ENCODE assay signal across 25 mouse cellular contexts in genomic region chr7:72446911-72447310, GRCm38 (mm10).
DNase-seq lines count a peak whose midpoint lies in the region; ATAC-seq and TF ChIP-seq lines count a peak whose summit lies in the region.
"Had no signal": no experiment of that assay in that cellular context is flagged by ENCODE, and none has a peak within 500 bp of the region (broad histone marks: within the 10 kb centered on the region; RNA-seq: fewer than 3 reads in every experiment).

No protein-coding gene starts in this region.

- TF ChIP-seq CTCF in heart, adult 2 months (IDR thresholded peaks at IDR 0.05) = no peak

- H3K27ac ChIP-seq in heart, adult 2 months = no peak overlapping the region
- H3K27ac ChIP-seq: forebrain, embryonic 12.5 days; forebrain, embryonic 15.5 days; heart, embryonic 10.5 days; heart, embryonic 13.5 days; hindbrain, embryonic 12.5 days; hindbrain, embryonic 15.5 days had no signal

- no peak for TF ChIP-seq POLR2A in heart, adult 2 months (IDR thresholded peaks at IDR 0.05; ENCODE audit: insufficient read depth, low read depth, low read length)

- H3K79me2 ChIP-seq in heart, adult 2 months (replicated peaks; ENCODE audit: control insufficient read depth, insufficient read depth, low read length) = no peaks in the 10 kb centered on the region

- H3K27me3 ChIP-seq in heart, adult 2 months (ENCODE audit: control insufficient read depth, insufficient read depth, low read length) = no peaks in the 10 kb centered on the region
- H3K27me3 ChIP-seq: forebrain, embryonic 12.5 days; forebrain, embryonic 15.5 days; heart, embryonic 13.5 days; hindbrain, embryonic 12.5 days; hindbrain, embryonic 15.5 days had no signal

- peak; percentile 11 to 27 for DNase-seq in heart, adult 18-20 months
- no peak for DNase-seq in heart, adult 2 months
- DNase-seq in heart, postnatal 10 days = peak; percentile 16 to 22
- no peak for DNase-seq in heart, postnatal 25 days (ENCODE audit: low spot score)
- DNase-seq in NIH3T3 (ENCODE audit: low read depth) = peak; percentile 81
- DNase-seq in skeletal muscle tissue, adult 2 months (ENCODE audit: low read depth, low spot score) = peak; percentile 23
- DNase-seq: adrenal gland, adult 2 months; adrenal gland, postnatal 14 days; cerebellum, adult 11-12 months; cerebellum, adult 8-10 months; cerebellum, postnatal 10 days; cerebellum, postnatal 36 days; embryo, embryonic 11 days; gastrocnemius, postnatal 25 days; kidney, adult 2 months had no signal

- WGBS in heart, adult 2 months = 76% methylated on average over 1 of the region's 1 CpGs

- no peaks in the 10 kb centered on the region; the same call in 1 of the 2 replicates for H3K4me1 ChIP-seq in heart, adult 2 months (ENCODE audit: control insufficient read depth, insufficient read depth, low read length)
- H3K4me1 ChIP-seq: forebrain, embryonic 12.5 days; forebrain, embryonic 15.5 days; heart, embryonic 10.5 days; heart, embryonic 13.5 days; hindbrain, embryonic 12.5 days; hindbrain, embryonic 15.5 days had no signal

- H3K9ac ChIP-seq in heart, adult 2 months (ENCODE audit: low read depth, low read length) = no peak overlapping the region
- H3K9ac ChIP-seq: forebrain, embryonic 12.5 days; forebrain, embryonic 15.5 days; heart, embryonic 13.5 days; hindbrain, embryonic 12.5 days; hindbrain, embryonic 15.5 days had no signal

- no peak for ATAC-seq in cerebellum, adult (ENCODE audit: insufficient number of reproducible peaks, low FRiP score, low TSS enrichment)
- no peak for ATAC-seq in erythroblast, adult 5-6 weeks (replicated peaks; ENCODE audit: low FRiP score, poor library complexity, severe bottlenecking)
- ATAC-seq: forebrain, embryonic 15.5 days; intestine, postnatal 0 days had no signal

- intact Hi-C loops in heart, adult 2 months (cut with DNase I) = no loop called here
- intact Hi-C loops in heart, postnatal 10 days (cut with DNase I) = no loop called here
- intact Hi-C loops in heart, postnatal 25 days (cut with DNase I) = no loop called here

- no peak overlapping the region for H3K4me3 ChIP-seq in heart, adult 2 months
- H3K4me3 ChIP-seq: erythroblast, embryonic 14.5 days; forebrain, embryonic 12.5 days; forebrain, embryonic 15.5 days; heart, embryonic 10.5 days; heart, embryonic 13.5 days; hindbrain, embryonic 12.5 days; hindbrain, embryonic 15.5 days had no signal

- TF ChIP-seq EP300 in heart, adult 2 months (IDR thresholded peaks at IDR 0.05; ENCODE audit: insufficient read depth, low read depth, low read length) = no peak

- H3K36me3 ChIP-seq in heart, adult 2 months (ENCODE audit: control insufficient read depth, insufficient read depth, low read length) = no peaks in the 10 kb centered on the region
- H3K36me3 ChIP-seq: forebrain, embryonic 12.5 days; forebrain, embryonic 15.5 days; heart, embryonic 10.5 days; heart, embryonic 13.5 days; hindbrain, embryonic 12.5 days; hindbrain, embryonic 15.5 days had no signal

Comparison
In these comparisons a context has a peak if more than half of its experiments do, and no peak if none do; other contexts are left out.
1. DNase-seq: peak in heart, adult 18-20 months (2 of 2), heart, postnatal 10 days (2 of 2), NIH3T3 (single experiment) and skeletal muscle tissue, adult 2 months (single experiment); none in heart, adult 2 months (0 of 2) and heart, postnatal 25 days (single experiment).